Mouse (Mus musculus): Measurements from ENCODE around the gene Dnah8. TPM values are rescaled to one million over a fixed set of nuclear protein-coding genes. Genes with fewer than 3 reads are reported as not detected.
A peak's percentile ranks its signal among the peaks of the same experiment; 100 is the strongest.

The Dnah8 gene
- polyA plus RNA-seq, 1 experiment: 0.50 TPM

GRCm38 (mm10) chr17:30796616-30797015 lies 172.5 kb downstream of the Dnah8 start:
- H3K4me1 ChIP-seq (ENCODE audit: control insufficient read depth, insufficient read depth, low read length): no peaks in the 10 kb centered on the region; the same call in 1 of the 2 replicates

GRCm38 (mm10) chr17:30800261-30800985 lies 176.3 kb downstream of the Dnah8 start:
- H3K4me1 ChIP-seq (ENCODE audit: control insufficient read depth, insufficient read depth, low read length): no peaks in the 10 kb centered on the region; the same call in 1 of the 2 replicates
- no peak overlapping the region for H3K4me3 ChIP-seq (ENCODE audit: insufficient read depth, low read length)
- H3K27ac ChIP-seq (ENCODE audit: insufficient read depth, low read length): no peak overlapping the region
- TF ChIP-seq POLR2A (IDR thresholded peaks at IDR 0.05; ENCODE audit: extremely low read depth, insufficient read depth, low read length) (no peak), CTCF (IDR thresholded peaks at IDR 0.05; ENCODE audit: extremely low read depth, insufficient read depth, low read length) (no peak)

More at GRCm38 (mm10) chr17:30796616-30797015, 172.5 kb downstream of the Dnah8 start:
- no peak overlapping the region for H3K4me3 ChIP-seq (ENCODE audit: insufficient read depth, low read length)
- no peak for TF ChIP-seq CTCF (IDR thresholded peaks at IDR 0.05; ENCODE audit: extremely low read depth, insufficient read depth, low read length)
- no peak for TF ChIP-seq POLR2A (IDR thresholded peaks at IDR 0.05; ENCODE audit: extremely low read depth, insufficient read depth, low read length)
- no peak overlapping the region for H3K27ac ChIP-seq (ENCODE audit: insufficient read depth, low read length)

GRCm38 (mm10) chr17:30803668-30804067 lies 179.5 kb downstream of the Dnah8 start:
- Histone ChIP-seq H3K27ac (ENCODE audit: insufficient read depth, low read length) (no peak overlapping the region), H3K4me1 (ENCODE audit: control insufficient read depth, insufficient read depth, low read length) (no peaks in the 10 kb centered on the region), H3K4me3 (ENCODE audit: insufficient read depth, low read length) (no peak overlapping the region)
- TF ChIP-seq CTCF (IDR thresholded peaks at IDR 0.05; ENCODE audit: extremely low read depth, insufficient read depth, low read length) (no peak), POLR2A (IDR thresholded peaks at IDR 0.05; ENCODE audit: extremely low read depth, insufficient read depth, low read length) (no peak)

- Histone ChIP-seq H3K4me1 (ENCODE audit: control insufficient read depth, insufficient read depth, low read length) (no peaks in the 10 kb centered on the region), H3K27ac (ENCODE audit: insufficient read depth, low read length) (no peak overlapping the region), H3K4me3 (ENCODE audit: insufficient read depth, low read length) (no peak overlapping the region)
- TF ChIP-seq CTCF (IDR thresholded peaks at IDR 0.05; ENCODE audit: extremely low read depth, insufficient read depth, low read length): no peak
- TF ChIP-seq POLR2A (IDR thresholded peaks at IDR 0.05; ENCODE audit: extremely low read depth, insufficient read depth, low read length): no peak
Observed at GRCm38 (mm10) chr17:30804955-30805354, 180.8 kb downstream of the Dnah8 start.

GRCm38 (mm10) chr17:30805511-30806059 lies 181.4 kb downstream of the Dnah8 start:
- Histone ChIP-seq H3K4me1 (ENCODE audit: control insufficient read depth, insufficient read depth, low read length) (no peaks in the 10 kb centered on the region), H3K4me3 (ENCODE audit: insufficient read depth, low read length) (no peak overlapping the region), H3K27ac (ENCODE audit: insufficient read depth, low read length) (no peak overlapping the region)
- TF ChIP-seq POLR2A (IDR thresholded peaks at IDR 0.05; ENCODE audit: extremely low read depth, insufficient read depth, low read length) (no peak), CTCF (IDR thresholded peaks at IDR 0.05; ENCODE audit: extremely low read depth, insufficient read depth, low read length) (no peak)

GRCm38 (mm10) chr17:30808866-30809660 lies 184.9 kb downstream of the Dnah8 start:
- Histone ChIP-seq H3K4me1 (ENCODE audit: control insufficient read depth, insufficient read depth, low read length) (no peaks in the 10 kb centered on the region), H3K4me3 (ENCODE audit: insufficient read depth, low read length) (no peak overlapping the region), H3K27ac (ENCODE audit: insufficient read depth, low read length) (no peak overlapping the region)
- TF ChIP-seq CTCF (IDR thresholded peaks at IDR 0.05; ENCODE audit: extremely low read depth, insufficient read depth, low read length): peak; percentile 33
- no peak for TF ChIP-seq POLR2A (IDR thresholded peaks at IDR 0.05; ENCODE audit: extremely low read depth, insufficient read depth, low read length)

GRCm38 (mm10) chr17:30809926-30810660 lies 185.9 kb downstream of the Dnah8 start:
- H3K27ac ChIP-seq (ENCODE audit: insufficient read depth, low read length): no peak overlapping the region
- H3K4me3 ChIP-seq (ENCODE audit: insufficient read depth, low read length): no peak overlapping the region
- TF ChIP-seq POLR2A (IDR thresholded peaks at IDR 0.05; ENCODE audit: extremely low read depth, insufficient read depth, low read length) (no peak), CTCF (IDR thresholded peaks at IDR 0.05; ENCODE audit: extremely low read depth, insufficient read depth, low read length) (no peak)
- no peaks in the 10 kb centered on the region for H3K4me1 ChIP-seq (ENCODE audit: control insufficient read depth, insufficient read depth, low read length)

- Histone ChIP-seq H3K27ac (ENCODE audit: insufficient read depth, low read length) (no peak overlapping the region), H3K4me1 (ENCODE audit: control insufficient read depth, insufficient read depth, low read length) (no peaks in the 10 kb centered on the region), H3K4me3 (ENCODE audit: insufficient read depth, low read length) (no peak overlapping the region)
- TF ChIP-seq CTCF (IDR thresholded peaks at IDR 0.05; ENCODE audit: extremely low read depth, insufficient read depth, low read length) (no peak), POLR2A (IDR thresholded peaks at IDR 0.05; ENCODE audit: extremely low read depth, insufficient read depth, low read length) (no peak)
Observed at GRCm38 (mm10) chr17:30818543-30818942, 194.4 kb downstream of the Dnah8 start.

GRCm38 (mm10) chr17:30819134-30819533 lies 195.0 kb downstream of the Dnah8 start:
- Histone ChIP-seq H3K4me3 (ENCODE audit: insufficient read depth, low read length) (no peak overlapping the region), H3K27ac (ENCODE audit: insufficient read depth, low read length) (no peak overlapping the region), H3K4me1 (ENCODE audit: control insufficient read depth, insufficient read depth, low read length) (no peaks in the 10 kb centered on the region)
- no peak for TF ChIP-seq CTCF (IDR thresholded peaks at IDR 0.05; ENCODE audit: extremely low read depth, insufficient read depth, low read length)
- TF ChIP-seq POLR2A (IDR thresholded peaks at IDR 0.05; ENCODE audit: extremely low read depth, insufficient read depth, low read length): no peak
